Mouse (Mus musculus) MEL (cell line): ENCODE results near the gene Sfxn4. TPM values are rescaled to one million over a fixed set of nuclear protein-coding genes. Genes with fewer than 3 reads are reported as not detected.
A peak's percentile ranks its signal among the peaks of the same experiment; 100 is the strongest.

Source experiments
- DNase-seq: peaks from one replicate; pipeline ENCODE4 v3.0.0; 2011; ENCODE audit warnings: low read depth, low spot score
- H3K27ac ChIP-seq: 2 replicates; pipeline ENCODE4 v1.5.1; 2012; ENCODE audit warnings: low read depth, mild to moderate bottlenecking, control low read depth, low read length, moderate library complexity; ENCODE audit not compliant: control insufficient read depth
- H3K27me3 ChIP-seq, 2 experiments: fragments of 150-350 bp in 1 of 2; sonication (generic) in 1 of 2; 2 replicates each; pipeline ENCODE4 v1.6.1; 2012; ENCODE audit warnings: low read length in 2 of 2, mild to moderate bottlenecking in 2 of 2, improper control_type of control experiment in 1 of 2, moderate library complexity in 1 of 2; ENCODE audit not compliant: insufficient read depth in 2 of 2, control insufficient read depth in 1 of 2
- H3K36me3 ChIP-seq, 2 experiments: 2 replicates each; pipeline ENCODE4 v1.6.1; 2012 to 2014; ENCODE audit warnings: low read length in 2 of 2, improper control_type of control experiment in 1 of 2, inconsistent platforms in 1 of 2, mild to moderate bottlenecking in 1 of 2; ENCODE audit not compliant: insufficient read depth in 2 of 2, control insufficient read depth in 1 of 2
- H3K4me1 ChIP-seq, 2 experiments: fragments of 150-350 bp in 1 of 2; sonication (generic) in 1 of 2; 2 replicates each; pipeline ENCODE4 v1.6.1; 2012; ENCODE audit warnings: low read length in 2 of 2, improper control_type of control experiment in 1 of 2, mild to moderate bottlenecking in 1 of 2; ENCODE audit not compliant: insufficient read depth in 2 of 2, control insufficient read depth in 1 of 2
- H3K4me3 ChIP-seq, 2 experiments: fragments of 150-350 bp in 1 of 2; sonication (generic) in 1 of 2; 2 replicates each; pipeline ENCODE4 v1.5.1; 2012; ENCODE audit warnings: low read depth in 2 of 2, low read length in 2 of 2, mild to moderate bottlenecking in 2 of 2, moderate library complexity in 2 of 2, control low read depth in 1 of 2, improper control_type of control experiment in 1 of 2; ENCODE audit not compliant: control insufficient read depth in 1 of 2, insufficient read depth in 1 of 2
- H3K79me2 ChIP-seq: 2 replicates; pipeline ENCODE4 v1.6.1; 2012; ENCODE audit warnings: mild to moderate bottlenecking, low read length, moderate library complexity; ENCODE audit not compliant: control insufficient read depth, poor library complexity, insufficient read depth
- H3K9ac ChIP-seq: 2 replicates; pipeline ENCODE4 v1.6.1; 2012; ENCODE audit warnings: low read depth, mild to moderate bottlenecking, control low read depth, low read length, moderate library complexity; ENCODE audit not compliant: control insufficient read depth, poor library complexity, severe bottlenecking
- H3K9me3 ChIP-seq: fragments of 150-350 bp; sonication (generic); replicated peaks from 2 replicates; pipeline ENCODE4 v1.6.1; 2012; ENCODE audit warnings: mild to moderate bottlenecking, low read length, improper control_type of control experiment, moderate library complexity; ENCODE audit not compliant: insufficient read depth
- CHD1 ChIP-seq: IDR thresholded peaks from 2 replicates; pipeline ENCODE4 v1.6.1; 2012; ENCODE audit warnings: low read depth, mild to moderate bottlenecking, inconsistent platforms, low read length, improper control_type of control experiment
- CTCF ChIP-seq, 3 experiments: IDR thresholded peaks in 2 of 3; conservative IDR thresholded peaks in 1 of 3; 2 replicates each; pipeline ENCODE4 v1.5.1; 2011 to 2012; ENCODE audit warnings: low read length in 3 of 3, low read depth in 2 of 3, mild to moderate bottlenecking in 2 of 3, improper control_type of control experiment in 1 of 3, inconsistent platforms in 1 of 3, mixed read lengths in 1 of 3, moderate library complexity in 1 of 3; ENCODE audit not compliant: control insufficient read depth in 1 of 3, insufficient read depth in 1 of 3, poor library complexity in 1 of 3, severe bottlenecking in 1 of 3
- ELF1 ChIP-seq: IDR thresholded peaks from 2 replicates; pipeline ENCODE4 v1.6.1; 2014; ENCODE audit warnings: low read depth, mild to moderate bottlenecking, inconsistent platforms, low read length, improper control_type of control experiment, moderate library complexity
- EP300 ChIP-seq, 2 experiments: IDR thresholded peaks; 2 replicates each; pipeline ENCODE4 v1.6.1; 2011; ENCODE audit warnings: improper control_type of control experiment in 2 of 2, low read length in 2 of 2, low read depth in 1 of 2, mild to moderate bottlenecking in 1 of 2
- ETS1 ChIP-seq: IDR thresholded peaks from 2 replicates; pipeline ENCODE4 v1.6.1; 2012; ENCODE audit warnings: low read depth, mild to moderate bottlenecking, inconsistent platforms, low read length, improper control_type of control experiment, moderate library complexity
- HCFC1 ChIP-seq: IDR thresholded peaks from 2 replicates; pipeline ENCODE4 v1.6.1; 2012; ENCODE audit warnings: low read depth, mild to moderate bottlenecking, inconsistent platforms, low read length, improper control_type of control experiment, moderate library complexity
- JUND ChIP-seq: IDR thresholded peaks from 2 replicates; pipeline ENCODE4 v1.6.1; 2011; ENCODE audit warnings: low read depth, mild to moderate bottlenecking, improper control_type of control experiment, low read length
- KAT2A ChIP-seq: conservative IDR thresholded peaks from 2 replicates; pipeline ENCODE4 v1.6.1; 2012; ENCODE audit warnings: low read depth, low read length, improper control_type of control experiment, inconsistent platforms
- MAX ChIP-seq: IDR thresholded peaks from 2 replicates; pipeline ENCODE4 v1.6.1; 2011; ENCODE audit warnings: low read length, improper control_type of control experiment
- MAZ ChIP-seq: IDR thresholded peaks from 2 replicates; pipeline ENCODE4 v1.6.1; 2012; ENCODE audit warnings: low read depth, mild to moderate bottlenecking, inconsistent platforms, low read length, improper control_type of control experiment
- MXI1 ChIP-seq: IDR thresholded peaks from 2 replicates; pipeline ENCODE4 v1.6.1; 2011; ENCODE audit warnings: mild to moderate bottlenecking, low read depth, low read length, improper control_type of control experiment
- MYC ChIP-seq: IDR thresholded peaks from 2 replicates; pipeline ENCODE4 v1.6.1; 2011; ENCODE audit warnings: low read depth, mild to moderate bottlenecking, low read length, improper control_type of control experiment, moderate library complexity
- NELFE ChIP-seq: IDR thresholded peaks from 2 replicates; pipeline ENCODE4 v1.6.1; 2011; ENCODE audit warnings: low read depth, low read length, improper control_type of control experiment
- NRF1 ChIP-seq: IDR thresholded peaks from 2 replicates; pipeline ENCODE4 v1.6.1; 2014; ENCODE audit warnings: low read depth, mild to moderate bottlenecking, inconsistent platforms, low read length, improper control_type of control experiment, moderate library complexity; ENCODE audit not compliant: poor library complexity, insufficient read depth, severe bottlenecking
- POLR2A ChIP-seq, 2 experiments: IDR thresholded peaks; 2 replicates each; pipeline ENCODE4 v1.6.1; 2011 to 2012; ENCODE audit warnings: low read length in 2 of 2, mild to moderate bottlenecking in 2 of 2, control low read depth in 1 of 2, improper control_type of control experiment in 1 of 2, low read depth in 1 of 2, moderate library complexity in 1 of 2; ENCODE audit not compliant: control insufficient read depth in 1 of 2, insufficient read depth in 1 of 2, poor library complexity in 1 of 2
- POLR2AphosphoS2 ChIP-seq: IDR thresholded peaks from 2 replicates; pipeline ENCODE4 v1.6.1; 2011; ENCODE audit warnings: low read length, improper control_type of control experiment
- POLR2AphosphoS5 ChIP-seq: IDR thresholded peaks from 2 replicates; pipeline ENCODE4 v1.6.1; 2012; ENCODE audit warnings: low read depth, borderline replicate concordance, mild to moderate bottlenecking, inconsistent platforms, low read length, moderate library complexity, mixed read lengths
- RAD21 ChIP-seq: IDR thresholded peaks from 2 replicates; pipeline ENCODE4 v1.6.1; 2011; ENCODE audit warnings: mild to moderate bottlenecking, low read depth, low read length, improper control_type of control experiment
- RCOR1 ChIP-seq: IDR thresholded peaks from 2 replicates; pipeline ENCODE4 v1.6.1; 2012; ENCODE audit warnings: low read depth, mild to moderate bottlenecking, inconsistent platforms, low read length, improper control_type of control experiment
- SIN3A ChIP-seq: IDR thresholded peaks from 2 replicates; pipeline ENCODE4 v1.6.1; 2012; ENCODE audit warnings: low read length, improper control_type of control experiment, inconsistent platforms
- SMC3 ChIP-seq: IDR thresholded peaks from 2 replicates; pipeline ENCODE4 v1.6.1; 2011; ENCODE audit warnings: low read depth, low read length, improper control_type of control experiment
- TAL1 ChIP-seq: IDR thresholded peaks from 2 replicates; pipeline ENCODE4 v1.6.1; 2012; ENCODE audit warnings: mild to moderate bottlenecking, inconsistent platforms, low read length, moderate library complexity, mixed read lengths
- TBP ChIP-seq: IDR thresholded peaks from 2 replicates; pipeline ENCODE4 v1.8.0; 2011; ENCODE audit warnings: low read depth, low read length, improper control_type of control experiment
- TCF12 ChIP-seq: IDR thresholded peaks from 2 replicates; pipeline ENCODE4 v1.6.1; 2014; ENCODE audit warnings: low read depth, mild to moderate bottlenecking, inconsistent platforms, low read length, improper control_type of control experiment, moderate library complexity
- UBTF ChIP-seq: IDR thresholded peaks from 2 replicates; pipeline ENCODE4 v1.6.1; 2012; ENCODE audit warnings: low read depth, mild to moderate bottlenecking, inconsistent platforms, low read length, improper control_type of control experiment, moderate library complexity, borderline replicate concordance; ENCODE audit not compliant: insufficient read depth
- ZC3H11A ChIP-seq: IDR thresholded peaks from 2 replicates; pipeline ENCODE4 v1.6.1; 2012; ENCODE audit warnings: low read depth, mild to moderate bottlenecking, inconsistent platforms, low read length, improper control_type of control experiment
- ZMIZ1 ChIP-seq: IDR thresholded peaks from 2 replicates; pipeline ENCODE4 v1.6.1; 2012; ENCODE audit warnings: low read depth, mild to moderate bottlenecking, inconsistent platforms, low read length, improper control_type of control experiment, moderate library complexity
- ZNF384 ChIP-seq: IDR thresholded peaks from 2 replicates; pipeline ENCODE4 v1.6.1; 2012; ENCODE audit warnings: low read depth, mild to moderate bottlenecking, inconsistent platforms, low read length, improper control_type of control experiment
- polyA plus RNA-seq, 2 experiments: library from polyadenylated mRNA; stranded (reverse) in 1 of 2; unstranded in 1 of 2; fragments of >175 nt in 1 of 2; fragments of >200 nt in 1 of 2; gene quantifications; 2 replicates each; pipeline versions ENCODE4 v1.2.1 to v1.2.4; 2012; ENCODE audit warnings: low replicate concordance in 2 of 2, low read depth in 1 of 2; ENCODE audit not compliant: insufficient read length in 2 of 2, insufficient read depth in 1 of 2, missing spikeins in 1 of 2
- total RNA-seq: library from RNA; depleted of rRNA; stranded (reverse); fragments of 300-350 nt; gene quantifications from 2 replicates; pipeline ENCODE4 v1.2.3, GENCODE M21; 2012

The Sfxn4 gene
- total and polyA plus RNA-seq, 3 experiments, result 1.3 to 9.3 TPM; not detected in 1

DNA sequence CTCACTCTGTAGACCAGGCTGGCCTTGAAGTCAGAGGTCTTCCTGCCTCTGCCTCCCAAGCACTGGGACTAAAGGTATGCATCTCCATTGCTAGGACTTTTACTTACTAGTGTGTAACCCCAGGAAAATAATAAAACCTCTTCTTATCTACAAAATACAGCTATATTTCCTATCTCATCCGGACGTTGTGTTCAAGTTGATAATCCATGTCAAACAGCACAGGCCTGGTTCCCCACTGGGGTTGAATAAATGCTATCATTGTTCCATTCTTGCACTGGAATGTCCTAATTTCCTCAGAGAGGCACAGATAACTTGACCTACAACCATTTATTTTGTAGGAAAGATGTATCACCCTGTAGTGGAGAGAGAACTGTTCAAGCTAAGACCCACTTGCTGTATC is 26.4 kb upstream of the Sfxn4 start (continued):
- TF ChIP-seq POLR2A (IDR thresholded peaks at IDR 0.05; ENCODE audit: control insufficient read depth in 1 of 2, insufficient read depth in 1 of 2, low read depth in 1 of 2, low read length in 2 of 2, poor library complexity in 1 of 2) (no peak), TBP (no peak), SMC3 (no peak), POLR2AphosphoS2 (peak; percentile 50; the same call in 1 of the 2 replicates), HCFC1 (peak; percentile 46; the same call in 1 of the 2 replicates), CHD1 (no peak), TCF12 (peak; percentile 99), ETS1 (peak; percentile 89), TAL1 (peak; percentile 95), NRF1 (peak; percentile 7; the same call in 1 of the 2 replicates), ZC3H11A (no peak), RCOR1 (peak; percentile 95), KAT2A (peak; percentile 57), SIN3A (peak; percentile 90)

DNA sequence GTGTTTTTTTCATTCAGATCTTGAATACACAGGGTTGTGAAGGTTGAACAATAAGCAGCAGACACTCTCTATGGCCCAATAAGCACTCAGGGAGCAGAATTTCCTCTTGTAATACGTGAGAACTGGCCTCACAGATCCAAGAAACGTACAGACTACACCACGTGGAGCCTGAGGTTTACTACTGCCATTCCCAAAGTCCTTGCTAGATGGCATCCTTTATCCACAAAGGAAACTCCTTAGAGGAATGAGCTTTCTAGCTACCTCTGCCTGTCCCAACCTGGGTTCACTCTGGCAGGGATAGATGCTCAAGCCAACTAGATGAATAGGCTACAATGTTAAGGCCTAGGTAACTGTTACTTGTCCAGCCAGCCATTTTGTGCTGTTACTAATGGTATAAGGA is 21.9 kb upstream of the Sfxn4 start:
- H3K4me3 ChIP-seq, result no peak overlapping the region
- TF ChIP-seq SMC3 (peak; percentile 25), RAD21 (peak; percentile 26), CTCF (IDR thresholded peaks at IDR 0.05 in 2 of 3, conservative IDR thresholded peaks at IDR 0.05 in 1 of 3; ENCODE audit: control insufficient read depth in 1 of 3, insufficient read depth in 1 of 3, low read depth in 2 of 3, low read length in 3 of 3, poor library complexity in 1 of 3, severe bottlenecking in 1 of 3) (peak in 2 of 3 experiments; percentile 10 to 21; a peak in 3 of 6 replicates), CHD1 (no peak)
- no peaks in the 10 kb centered on the region for H3K27me3 ChIP-seq
- peaks cover 0 to 11% of the 10 kb centered on the region in 2 experiments; a peak in 2 of 4 replicates for H3K36me3 ChIP-seq
- peaks cover 5 to 7% of the 10 kb centered on the region in 2 experiments for H3K4me1 ChIP-seq
- H3K27ac ChIP-seq, result no peak overlapping the region
- H3K9me3 ChIP-seq, result no peaks in the 10 kb centered on the region
- DNase-seq, result no peak
- no peak overlapping the region for H3K9ac ChIP-seq
- no peaks in the 10 kb centered on the region for H3K79me2 ChIP-seq

DNA sequence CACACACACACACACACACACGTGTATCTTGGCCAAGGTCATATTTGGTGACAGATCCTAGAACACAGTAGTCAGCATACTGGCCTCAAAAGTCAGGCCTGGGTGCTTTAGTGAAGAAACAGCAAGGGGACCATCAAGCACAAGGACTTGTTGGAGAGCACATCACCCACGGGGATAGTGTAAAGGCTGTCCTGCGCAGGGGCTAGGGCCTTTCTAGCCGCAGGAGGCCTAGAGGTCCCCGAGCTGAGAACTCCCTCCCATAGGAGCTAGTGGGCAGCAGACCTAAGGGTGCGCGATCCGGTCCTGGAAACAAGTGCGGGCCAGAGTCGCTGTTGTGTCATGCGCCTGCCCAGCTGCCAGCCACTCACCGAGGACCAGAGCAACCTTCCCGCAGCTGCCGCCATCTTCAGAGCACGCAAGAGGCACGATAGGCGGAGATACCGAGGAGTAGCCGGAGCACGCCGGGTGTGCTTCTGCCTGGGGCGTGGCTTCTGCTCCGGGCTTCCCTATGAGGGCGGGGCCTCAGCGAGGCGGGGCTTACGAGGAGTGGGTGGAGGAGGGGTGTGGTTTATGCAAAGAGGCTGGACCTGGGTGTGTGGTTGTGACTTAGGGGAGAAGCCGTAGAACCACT is 12.9 kb upstream of the Sfxn4 start, which contains the start of gene Prdx3:
Gene Prdx3, minus strand, starts transcription at position 493 of the 631 bp plus-strand sequence.
- H3K4me3 ChIP-seq, result peak within 1 kb of the TSS; percentile 59 to 97
- no peaks in the 10 kb centered on the region for H3K27me3 ChIP-seq
- H3K4me1 ChIP-seq, result peaks cover 22 to 26% of the 10 kb centered on the region in 2 experiments
- peak within 1 kb of the TSS; percentile 96 for H3K27ac ChIP-seq
- no peaks in the 10 kb centered on the region for H3K9me3 ChIP-seq
- H3K9ac ChIP-seq, result peak within 1 kb of the TSS; percentile 72
- DNase-seq, result peak; percentile 99
- peaks cover 18% of the 10 kb centered on the region for H3K79me2 ChIP-seq
- peaks cover 20 to 36% of the 10 kb centered on the region in 2 experiments for H3K36me3 ChIP-seq
- 0 out of 2 replicates have a peak, but pooled peaks have one; percentile 95 for TF ChIP-seq POLR2AphosphoS5
- TF ChIP-seq MAX, result peak; percentile 68
- TF ChIP-seq HCFC1, result peak; percentile 63; the same call in 1 of the 2 replicates
- no peak for TF ChIP-seq MAZ
- no peak for TF ChIP-seq JUND
- peak; percentile 76; the same call in 1 of the 2 replicates for TF ChIP-seq UBTF
- peak; percentile 94 to 97 for TF ChIP-seq POLR2A (IDR thresholded peaks at IDR 0.05; ENCODE audit: control insufficient read depth in 1 of 2, insufficient read depth in 1 of 2, low read depth in 1 of 2, low read length in 2 of 2, poor library complexity in 1 of 2)
- TF ChIP-seq TCF12, result peak; percentile 75
- peak; percentile 61 for TF ChIP-seq MYC
- peak; percentile 90; the same call in 1 of the 2 replicates for TF ChIP-seq ZMIZ1
- TF ChIP-seq EP300 (IDR thresholded peaks at IDR 0.05; ENCODE audit: low read depth in 1 of 2, low read length in 2 of 2), result no peak; a peak in 1 of 4 replicates
- no peak for TF ChIP-seq ZNF384
- no peak; the same call in 1 of the 2 replicates for TF ChIP-seq SIN3A
- TF ChIP-seq ELF1, result no peak
- peak; percentile 81 for TF ChIP-seq MXI1
- TF ChIP-seq NELFE, result peak; percentile 94
- peak; percentile 91 for TF ChIP-seq TBP
- TF ChIP-seq NRF1, result peak; percentile 65
